Mouse (Mus musculus) urinary bladder, postnatal 4 days (tissue): ENCODE measurements at regions not wholly inside any gene's neighbourhood (a gene's known extent, or its start where the extent isn't known, plus 50 kb on each side); places are given as distances from the start of the nearest gene placed in this dataset.

Experiments used
- DNase-seq, 2 experiments: peaks; one replicate each; pipeline ENCODE4 v3.0.0; 2021 to 2022; ENCODE audit warnings: low spot score in 2 of 2

GRCm38 (mm10) chr4:84035347-84035746, 510.0 kb downstream of the Ccdc171 start:
- no peak for DNase-seq

DNA sequence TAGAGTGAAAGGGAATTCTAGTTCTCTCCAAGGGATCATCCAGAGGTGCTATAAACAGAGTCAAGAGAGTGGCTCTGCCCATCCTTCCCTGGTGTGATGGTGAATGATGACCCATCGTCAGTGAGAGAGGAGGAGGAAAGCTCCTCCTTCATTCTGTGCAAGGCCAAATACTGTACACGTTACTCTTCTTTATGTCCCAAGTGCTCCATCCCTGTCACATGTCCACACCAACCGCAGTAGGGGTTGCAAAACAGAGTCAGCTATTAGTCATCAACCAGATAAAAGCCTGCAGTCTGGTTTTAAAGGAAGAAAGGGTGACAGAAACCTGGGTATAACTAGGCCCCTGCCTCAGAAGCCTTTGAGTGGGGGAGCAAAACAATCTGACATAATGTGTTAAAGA, 512.2 kb downstream of the Ccdc171 start:
- DNase-seq = no peak

DNA sequence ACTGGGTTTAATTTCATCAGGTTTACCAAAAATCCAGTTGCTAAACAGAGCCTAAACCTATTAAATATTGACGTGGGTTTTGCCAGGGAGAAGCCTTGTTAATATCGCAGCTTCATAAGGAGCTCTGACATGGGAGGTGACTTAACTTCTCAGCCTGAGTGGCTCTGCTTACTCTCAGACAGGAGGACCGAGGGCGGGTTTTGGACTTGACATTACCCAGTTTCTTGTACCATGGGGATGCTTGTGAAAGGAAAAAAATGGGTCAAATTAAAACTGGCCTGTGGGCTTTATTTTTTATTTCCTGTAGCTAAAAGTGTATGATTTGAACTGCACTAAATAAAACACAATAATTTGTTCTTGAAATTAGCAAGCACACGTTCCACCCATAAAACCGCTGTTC, 524.9 kb downstream of the Ccdc171 start:
- DNase-seq = no peak

DNA sequence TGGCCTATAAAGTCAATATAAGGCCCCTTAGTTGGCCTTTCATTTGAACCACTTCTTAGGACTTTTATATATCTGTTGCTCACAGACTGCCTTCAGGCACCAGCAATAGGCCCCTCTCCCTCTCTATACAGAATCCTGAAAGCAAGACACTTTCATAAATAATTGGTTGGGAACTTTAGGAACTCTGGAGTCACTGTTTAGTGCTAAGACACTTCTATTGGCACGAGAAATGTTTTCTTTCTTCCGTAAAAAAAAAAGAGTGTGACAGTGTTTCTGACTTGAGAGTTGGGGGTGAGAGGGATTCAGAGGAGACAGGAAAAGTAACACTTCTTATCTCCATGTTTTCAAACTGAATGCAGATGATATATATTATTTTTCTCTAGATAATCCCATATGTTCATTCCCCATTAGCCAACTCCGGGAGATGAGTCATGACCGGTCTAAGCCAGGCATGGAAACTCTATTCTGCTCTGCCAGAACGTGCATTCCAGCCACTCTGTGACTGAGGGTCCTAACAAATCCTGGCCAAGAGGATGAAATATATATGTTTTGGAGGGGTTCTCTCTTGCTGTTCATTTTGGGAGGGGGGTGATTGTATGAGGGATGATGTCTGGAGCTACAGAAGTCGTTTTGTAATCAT, 531.6 kb downstream of the Ccdc171 start:
- DNase-seq = no peak

DNA sequence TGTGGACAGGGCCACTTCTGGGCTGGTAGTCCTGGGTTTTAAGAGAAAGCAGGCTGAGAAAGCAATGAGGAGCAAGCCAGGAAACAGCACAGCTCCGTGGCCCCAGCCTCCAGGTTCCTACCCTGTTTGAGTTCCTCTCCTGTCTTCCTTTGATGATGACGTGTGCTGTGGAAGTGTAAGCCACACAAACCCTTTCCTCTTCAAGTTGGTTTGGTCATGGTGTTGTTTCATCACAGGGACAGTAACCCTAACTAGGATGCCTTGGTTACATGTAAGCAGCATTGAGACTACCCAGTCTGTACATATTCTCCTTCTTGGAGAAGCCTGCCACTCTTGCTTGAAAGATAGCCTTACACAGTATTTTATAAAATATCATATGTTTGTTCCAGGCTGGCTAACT, 534.8 kb downstream of the Ccdc171 start:
- no peak for DNase-seq

DNA sequence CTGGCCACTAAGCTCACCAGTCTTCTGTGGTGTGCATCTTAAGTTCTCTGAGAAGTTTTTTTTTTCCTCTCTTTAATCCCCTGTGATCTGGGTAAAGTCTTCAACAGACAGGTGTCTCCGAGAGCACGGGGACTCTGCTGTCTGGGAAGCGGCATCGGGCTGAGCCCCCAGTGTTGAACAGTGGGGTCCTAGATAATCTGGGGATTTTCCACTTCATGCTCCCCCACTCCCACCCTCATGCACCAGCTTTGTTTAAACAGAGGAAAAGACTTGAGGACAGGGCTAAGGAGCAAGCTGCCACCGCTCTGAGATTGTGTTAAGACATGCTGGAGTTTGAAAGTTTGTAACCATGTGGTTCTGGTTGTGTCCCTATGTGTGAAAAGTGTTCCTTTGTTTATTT, 538.4 kb downstream of the Ccdc171 start:
- no peak for DNase-seq

DNA sequence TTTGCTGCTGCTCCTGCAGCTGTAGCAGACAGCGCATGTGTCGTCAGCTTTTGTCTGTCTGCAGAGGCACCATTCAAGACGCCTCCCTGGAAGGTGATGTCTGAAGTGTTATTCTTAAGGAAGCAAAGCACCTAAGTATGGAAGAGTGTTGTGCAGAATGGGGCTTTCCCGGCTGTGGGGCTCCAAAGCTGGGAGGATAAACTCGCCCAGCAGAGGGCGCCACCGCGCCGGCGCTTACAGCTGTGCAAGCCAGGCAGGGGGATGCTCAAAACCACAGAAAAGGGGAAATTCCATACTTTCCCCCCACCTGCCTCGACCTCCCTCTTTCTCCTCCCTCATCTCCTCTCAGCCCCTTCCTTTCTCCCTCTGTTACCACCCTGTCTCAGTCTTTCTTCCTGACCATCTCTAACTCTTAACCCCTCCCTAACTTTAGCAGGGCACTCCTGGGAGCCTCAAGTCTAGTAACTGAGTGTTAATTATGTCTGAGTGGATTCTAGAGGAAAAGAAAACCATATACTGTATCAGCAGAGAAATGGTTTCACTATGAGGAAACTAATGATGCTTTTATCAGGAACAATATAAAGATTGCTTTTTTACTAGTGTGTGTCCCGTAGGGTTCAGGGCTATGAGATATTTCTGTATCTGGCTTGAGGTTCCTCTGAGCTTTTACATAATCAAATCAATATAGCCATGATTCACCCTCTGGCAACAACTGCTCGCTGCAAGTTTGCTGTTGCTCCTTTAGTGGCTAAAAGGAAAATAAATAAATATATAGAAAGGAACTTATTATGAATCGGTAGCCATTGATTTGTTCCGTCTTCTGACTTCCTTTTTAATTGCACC, 539.5 kb downstream of the Ccdc171 start:
- DNase-seq = peak; percentile 65 to 88

- DNase-seq = no peak
These were observed 540.2 kb downstream of the Ccdc171 start for GRCm38 (mm10) chr4:84065457-84066124.

DNA sequence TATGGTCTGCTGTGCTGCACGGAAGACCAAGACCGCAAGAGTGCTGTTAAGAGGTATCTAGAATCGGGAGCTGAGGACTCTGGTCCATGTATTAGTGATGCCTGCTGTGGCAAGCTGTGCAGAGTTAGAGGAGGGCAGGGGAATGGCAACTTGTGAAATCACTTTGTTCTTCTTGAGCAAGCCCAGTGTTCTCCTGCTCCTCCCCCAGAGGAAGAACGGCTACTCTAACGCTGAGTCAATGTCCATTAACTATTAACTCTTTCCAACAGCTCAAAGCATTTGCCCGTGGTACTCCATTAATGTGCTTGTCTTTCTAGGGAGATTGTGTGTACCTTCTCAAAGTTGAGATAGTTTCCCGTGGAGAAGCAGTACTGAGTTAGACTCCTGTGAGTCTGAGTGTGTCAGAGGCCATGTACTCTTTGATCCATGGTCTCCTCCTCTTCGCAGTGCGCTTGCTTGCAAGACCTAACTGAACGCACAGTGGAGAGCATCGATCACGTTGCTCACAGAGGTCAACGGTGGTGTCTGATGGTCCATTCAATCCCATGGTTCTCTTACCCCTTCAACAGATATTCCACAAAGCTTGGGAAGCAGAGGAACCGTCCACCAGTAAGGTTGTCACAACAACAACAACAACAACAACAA, 542.7 kb downstream of the Ccdc171 start:
- DNase-seq = no peak

DNA sequence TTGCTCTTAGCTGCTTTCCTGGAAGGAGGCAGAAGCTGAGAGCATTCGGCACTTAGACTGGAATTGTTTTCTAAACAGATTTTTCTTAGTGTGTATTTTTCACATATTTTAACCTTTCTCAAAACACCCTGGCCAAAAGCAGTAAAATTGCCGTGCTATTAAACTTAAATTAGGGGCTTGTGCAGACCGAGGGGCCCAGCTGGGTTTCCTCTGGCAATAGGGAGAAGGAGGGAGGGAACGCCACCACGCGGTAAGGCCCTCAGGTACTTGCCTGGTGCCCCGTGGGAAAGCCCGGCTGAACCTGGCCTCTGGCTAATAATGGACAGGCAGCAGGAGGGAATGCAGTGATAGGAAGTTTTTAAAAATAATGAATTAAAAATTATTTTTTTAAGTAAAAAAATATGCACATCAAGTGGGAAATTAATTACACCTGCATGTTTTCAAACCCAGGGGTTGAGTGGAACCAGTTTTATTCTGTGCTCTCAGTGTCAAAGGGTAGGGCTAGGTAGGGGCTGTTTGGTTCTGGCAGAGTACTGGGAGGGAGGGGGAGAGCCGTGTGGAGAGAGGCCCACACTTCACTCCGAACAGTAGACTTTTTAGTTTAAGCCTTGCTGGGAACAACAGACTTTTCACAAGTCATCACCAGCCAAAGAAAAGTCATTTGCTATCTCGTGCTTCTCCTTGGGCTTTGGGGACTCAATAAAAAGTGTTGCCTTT, 543.8 kb downstream of the Ccdc171 start:
- no peak for DNase-seq

- no peak for DNase-seq
These were observed 544.3 kb downstream of the Ccdc171 start for GRCm38 (mm10) chr4:84069681-84070080.

- no peak for DNase-seq
These were observed 544.7 kb downstream of the Ccdc171 start for GRCm38 (mm10) chr4:84070089-84070488.

GRCm38 (mm10) chr4:84072096-84072495, 546.8 kb downstream of the Ccdc171 start:
- DNase-seq = no peak

GRCm38 (mm10) chr4:84076526-84076925, 551.2 kb downstream of the Ccdc171 start:
- DNase-seq = no peak

DNA sequence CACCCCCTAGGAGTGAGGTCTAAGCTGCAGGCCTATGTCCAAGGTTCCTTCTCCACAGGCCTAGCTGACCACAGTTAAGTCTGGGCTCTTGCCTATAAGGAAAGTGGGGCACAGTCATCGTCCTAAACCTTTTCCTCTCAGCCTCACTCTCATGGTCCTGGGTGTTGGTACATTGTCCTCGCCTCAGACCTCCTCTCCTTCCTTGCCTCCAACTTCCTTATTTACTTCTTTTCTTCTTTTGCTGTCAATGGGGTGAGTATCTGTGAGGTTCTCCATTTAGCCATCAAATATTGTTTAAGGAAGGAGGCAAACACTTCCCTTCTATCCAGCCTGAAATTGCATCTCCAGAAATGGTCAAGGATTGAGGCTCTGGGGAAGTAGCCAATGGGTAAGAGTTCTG, 554.2 kb downstream of the Ccdc171 start:
- no peak for DNase-seq

DNA sequence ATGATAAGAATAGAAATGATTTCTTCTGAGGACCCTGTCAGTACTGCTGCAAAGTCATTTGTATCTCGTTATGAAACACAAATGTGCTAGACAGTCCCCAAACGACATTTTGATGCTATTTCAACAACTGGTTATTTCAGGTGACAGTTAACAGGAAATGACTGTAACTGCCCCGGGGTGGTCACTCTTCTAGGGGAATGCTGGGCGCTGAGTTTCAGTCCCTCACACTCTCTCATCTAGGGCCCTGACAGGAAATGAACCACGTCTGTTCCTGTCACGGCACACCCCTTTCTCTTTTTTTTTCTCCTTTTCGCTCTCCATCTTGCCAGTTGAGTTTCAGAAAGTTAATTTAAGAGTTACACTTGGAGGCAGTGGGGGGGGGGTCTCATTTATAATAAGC, 556.2 kb downstream of the Ccdc171 start:
- DNase-seq = no peak

DNA sequence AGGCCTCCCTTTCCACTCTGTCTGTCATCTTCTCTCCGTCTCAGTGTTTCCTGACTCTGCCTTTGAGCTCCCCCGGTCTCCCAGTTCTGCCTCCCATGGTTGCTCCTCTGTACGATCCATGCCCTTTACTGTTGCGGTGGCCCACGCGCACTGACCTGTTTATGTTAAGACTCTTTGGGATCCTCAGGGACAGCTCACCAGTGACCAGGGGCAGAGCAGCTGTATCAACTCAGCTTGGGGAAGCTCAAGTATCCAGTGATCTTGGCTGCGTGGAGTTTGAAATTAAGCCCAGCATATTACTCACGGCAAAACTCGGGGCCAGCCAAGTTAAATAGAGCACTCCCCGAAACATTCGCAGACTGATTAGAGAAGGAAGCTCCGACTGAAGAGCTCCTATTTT, 562.8 kb downstream of the Ccdc171 start:
- peak; percentile 63 to 72 for DNase-seq

DNA sequence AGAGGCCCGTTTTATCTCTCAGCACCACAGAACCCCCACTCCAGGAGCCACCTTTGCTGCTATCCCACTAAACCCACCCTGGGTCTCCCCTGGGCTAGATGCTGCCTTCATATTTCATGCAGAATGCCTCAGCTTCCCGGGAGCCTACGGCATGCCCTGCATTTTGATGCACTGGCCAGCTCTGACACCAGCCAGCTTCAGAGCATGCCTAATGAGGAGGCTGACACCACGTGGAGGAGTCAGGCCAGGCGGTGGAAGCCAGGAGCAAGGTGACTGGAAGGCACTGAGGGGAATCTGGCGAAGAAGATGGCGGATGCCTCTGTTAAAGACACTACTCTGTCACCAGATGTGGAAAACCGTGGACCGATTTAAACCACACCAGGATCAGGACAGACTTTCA, 567.2 kb downstream of the Ccdc171 start:
- no peak for DNase-seq

GRCm38 (mm10) chr4:84095237-84095636, 569.9 kb downstream of the Ccdc171 start:
- no peak for DNase-seq

DNA sequence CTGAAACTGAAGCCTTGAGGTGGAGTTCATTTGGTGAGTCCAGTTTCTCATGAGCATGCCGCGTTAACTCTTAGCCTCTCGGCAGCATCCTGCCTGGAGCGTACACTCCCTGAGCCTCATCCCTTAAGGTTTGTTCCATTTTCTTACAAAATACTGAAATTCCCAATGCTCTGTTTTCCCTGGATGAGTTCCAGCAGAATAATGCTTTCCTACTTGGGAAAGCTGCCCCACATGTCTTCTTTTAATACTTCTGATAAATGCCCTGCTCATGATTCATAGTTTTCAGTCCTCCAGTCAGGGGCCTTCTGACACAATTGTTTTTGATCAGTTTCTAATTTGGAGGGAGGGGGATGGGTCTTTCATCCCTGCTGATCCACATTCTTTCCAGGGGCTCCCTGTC, 570.7 kb downstream of the Ccdc171 start:
- no peak for DNase-seq

- no peak for DNase-seq
These were observed 573.7 kb downstream of the Ccdc171 start for GRCm38 (mm10) chr4:84099071-84099470.

- no peak for DNase-seq
These were observed 573.2 kb downstream of the Bnc2 start for GRCm38 (mm10) chr4:84101923-84102322.
